Mouse (Mus musculus) erythroblast, embryonic 14.5 days (primary cell): ENCODE data around the gene Atxn1.

ENCODE experiments used
- GATA1 ChIP-seq: IDR thresholded peaks from 2 replicates; pipeline ENCODE4 v1.6.1; 2012; ENCODE audit warnings: low read length, inconsistent platforms, mixed read lengths
- TAL1 ChIP-seq: IDR thresholded peaks from 3 replicates; pipeline ENCODE4 v1.6.1; 2012; ENCODE audit warnings: low read length, inconsistent platforms, mixed read lengths

DNA sequence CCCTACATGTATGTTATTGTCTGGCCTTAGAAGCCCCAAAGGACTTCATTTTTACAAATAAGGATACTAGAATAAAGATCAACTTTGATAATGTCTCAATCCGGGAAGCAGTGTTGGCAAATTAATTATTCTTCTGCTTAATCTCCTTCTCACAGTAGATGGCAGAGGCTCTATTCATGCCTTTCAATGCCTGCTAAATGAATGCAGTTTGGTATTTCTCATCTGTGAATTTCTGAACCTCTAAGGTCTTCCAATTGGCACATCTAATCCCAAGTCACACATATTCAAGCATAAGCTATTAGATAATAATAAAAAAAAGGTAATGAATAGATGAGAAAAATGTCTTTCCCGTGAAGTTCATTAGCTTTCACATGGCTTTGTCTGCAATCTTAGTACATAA is 365.0 kb downstream of the Atxn1 start:
- no peak for TF ChIP-seq GATA1
- no peak for TF ChIP-seq TAL1
